Mouse (Mus musculus) C2C12 (cell line): ENCODE results near the gene Cnpy2.

Experiments used
- CEBPB ChIP-seq: IDR thresholded peaks from one replicate; pipeline ENCODE4 v1.6.1; 2011; ENCODE audit warnings: low read depth, mild to moderate bottlenecking, control low read depth, moderate library complexity
- CTCF ChIP-seq: IDR thresholded peaks from one replicate; pipeline ENCODE4 v1.5.1; 2011; ENCODE audit not compliant: control insufficient read depth, insufficient read depth, insufficient read length
- FOSL1 ChIP-seq: IDR thresholded peaks from one replicate; pipeline ENCODE4 v1.8.0; 2011; ENCODE audit warnings: mild to moderate bottlenecking, low read length; ENCODE audit not compliant: poor library complexity, insufficient read depth, severe bottlenecking
- MAX ChIP-seq: IDR thresholded peaks from one replicate; pipeline ENCODE4 v1.6.1; 2011; ENCODE audit warnings: mild to moderate bottlenecking, control low read depth
- MYOG ChIP-seq: IDR thresholded peaks from one replicate; pipeline ENCODE4 v1.6.1; 2011; ENCODE audit not compliant: control insufficient read depth, insufficient read length; ENCODE audit errors: extremely low read depth
- USF1 ChIP-seq: IDR thresholded peaks from one replicate; pipeline ENCODE4 v1.6.1; 2011; ENCODE audit warnings: low read depth, mild to moderate bottlenecking, control low read depth, moderate library complexity

GRCm38 (mm10) chr10:128322141-128323108, at the start of gene Cnpy2:
- TF ChIP-seq CTCF (no peak), USF1 (peak; percentile 98), MAX (peak; percentile 86), CEBPB (no peak), FOSL1 (no peak), MYOG (no peak)
